Mouse (Mus musculus) embryo, embryonic 11.5 days (tissue): ENCODE data around the gene Zfp429.
A peak's percentile ranks its signal among the peaks of the same experiment; 100 is the strongest.
"Not testable (repeated sequence)": the region's sequence is repeated elsewhere in the genome, so short reads cannot be mapped to it uniquely, and the experiment has no call there.

Source experiments
- DNase-seq: peaks from one replicate; pipeline ENCODE4 v3.0.0-alpha.2; 2012; ENCODE audit warnings: low read depth, low spot score

The Zfp429 gene

GRCm38 (mm10) chr13:67399183-67399903 lies at the start of gene Zfp429:
TSS of gene Zfp429 (minus strand) at chr13:67399819.
- DNase-seq, result peak; percentile 30

- DNase-seq, result not testable (repeated sequence)
These were observed 37.5 kb upstream of the Zfp429 start for GRCm38 (mm10) chr13:67437095-67437494.

DNA sequence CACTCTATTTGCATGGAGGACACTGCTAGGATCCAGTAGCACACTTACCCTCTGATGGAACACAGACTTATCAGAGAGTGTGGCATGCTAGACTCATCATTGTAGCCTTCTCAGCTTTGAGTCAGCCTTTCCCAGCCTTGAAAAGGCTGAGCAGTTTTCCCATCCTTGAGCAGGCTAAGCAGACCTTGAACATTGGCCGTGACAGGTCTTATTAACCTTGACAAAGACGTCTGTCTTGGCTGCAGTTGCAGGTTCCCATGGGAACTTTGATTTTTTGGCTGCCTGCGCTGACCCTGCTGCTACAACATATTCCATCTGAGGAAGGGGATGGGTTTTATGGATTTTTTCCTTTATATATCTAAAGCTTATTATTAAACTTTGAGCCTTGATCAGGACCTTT lies 28.5 kb upstream of the Zfp429 start:
- DNase-seq, result no peak

DNA sequence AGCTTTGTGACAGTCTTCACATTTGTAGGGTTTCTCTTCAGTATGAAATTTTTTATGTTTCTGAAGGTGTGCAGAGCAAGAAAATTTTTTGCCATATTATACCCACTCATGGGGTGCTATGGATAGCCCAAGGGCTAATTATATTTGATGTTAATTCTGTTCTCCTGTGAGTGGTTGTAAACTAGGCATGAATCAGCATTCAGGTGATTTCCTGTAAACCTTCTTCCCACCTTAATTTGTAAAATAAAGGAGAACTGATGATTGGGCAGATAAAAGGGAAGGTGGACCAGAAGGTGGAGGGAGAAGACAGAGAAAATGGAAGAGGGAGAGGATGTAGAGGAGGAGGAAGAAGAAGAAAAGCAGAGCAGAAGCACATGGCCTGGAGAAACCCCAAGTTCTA lies 26.1 kb upstream of the Zfp429 start:
- not testable (repeated sequence) for DNase-seq

GRCm38 (mm10) chr13:67422532-67422931 lies 22.9 kb upstream of the Zfp429 start:
- DNase-seq, result not testable (repeated sequence)

- DNase-seq, result peak; percentile 51
These were observed 21.7 kb upstream of the Zfp429 start, which contains the start of gene Zfp459 for GRCm38 (mm10) chr13:67421207-67421857. TSS of gene Zfp459 (minus strand) at chr13:67421418.

- no peak for DNase-seq
These were observed 21.1 kb upstream of the Zfp429 start for GRCm38 (mm10) chr13:67420558-67421206.

DNA sequence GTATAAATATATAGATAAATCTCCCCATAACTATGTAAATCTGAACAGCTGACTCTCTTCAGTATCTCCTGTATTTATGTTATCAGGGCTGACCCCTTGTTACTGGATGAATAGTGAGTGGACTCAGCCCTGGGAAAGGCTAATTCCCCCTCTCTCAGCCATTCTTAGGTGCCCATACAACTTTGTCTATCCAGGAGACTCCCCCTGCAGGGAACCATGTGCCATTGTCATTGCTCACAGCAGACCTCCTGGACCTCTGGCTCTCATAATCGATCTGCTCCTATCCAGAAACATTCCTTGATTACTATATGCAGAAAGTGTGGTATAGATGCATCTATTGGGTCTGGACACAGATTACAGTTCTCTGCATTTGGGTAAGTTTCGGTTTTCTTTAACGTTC lies 17.2 kb upstream of the Zfp429 start:
- no peak for DNase-seq

- no peak for DNase-seq
These were observed 16.1 kb upstream of the Zfp429 start for GRCm38 (mm10) chr13:67415759-67416158.

- DNase-seq, result not testable (repeated sequence)
These were observed 14.0 kb upstream of the Zfp429 start for GRCm38 (mm10) chr13:67413634-67414033.

DNA sequence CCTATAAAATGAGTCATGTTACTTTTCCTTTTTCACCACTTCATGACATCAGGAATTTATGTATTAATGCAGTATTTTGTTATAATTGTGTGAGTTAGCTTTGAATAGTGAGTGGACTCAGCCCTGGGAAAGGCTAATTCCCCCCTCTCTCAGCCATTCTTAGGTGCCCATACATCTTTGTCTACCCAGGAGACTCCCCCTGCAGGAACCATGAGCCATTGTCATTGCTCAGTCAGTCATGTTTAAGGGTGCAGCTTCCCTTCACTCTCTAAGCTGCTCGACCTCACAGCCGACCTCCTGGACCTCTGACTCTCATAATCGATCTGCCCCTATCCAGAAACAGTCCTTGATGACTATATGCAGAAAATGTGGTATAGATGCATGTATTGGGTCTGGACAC lies 23.4 kb downstream of the Zfp429 start:
- not testable (repeated sequence) for DNase-seq

- DNase-seq, result peak; percentile 43
These were observed 24.3 kb downstream of the Zfp429 start, which contains the start of the genes Gm28041 and Zfp456 for GRCm38 (mm10) chr13:67375050-67375911. TSS of gene Gm28041 (minus strand) at chr13:67375733. TSS of gene Zfp456 (minus strand) at chr13:67375810.

DNA sequence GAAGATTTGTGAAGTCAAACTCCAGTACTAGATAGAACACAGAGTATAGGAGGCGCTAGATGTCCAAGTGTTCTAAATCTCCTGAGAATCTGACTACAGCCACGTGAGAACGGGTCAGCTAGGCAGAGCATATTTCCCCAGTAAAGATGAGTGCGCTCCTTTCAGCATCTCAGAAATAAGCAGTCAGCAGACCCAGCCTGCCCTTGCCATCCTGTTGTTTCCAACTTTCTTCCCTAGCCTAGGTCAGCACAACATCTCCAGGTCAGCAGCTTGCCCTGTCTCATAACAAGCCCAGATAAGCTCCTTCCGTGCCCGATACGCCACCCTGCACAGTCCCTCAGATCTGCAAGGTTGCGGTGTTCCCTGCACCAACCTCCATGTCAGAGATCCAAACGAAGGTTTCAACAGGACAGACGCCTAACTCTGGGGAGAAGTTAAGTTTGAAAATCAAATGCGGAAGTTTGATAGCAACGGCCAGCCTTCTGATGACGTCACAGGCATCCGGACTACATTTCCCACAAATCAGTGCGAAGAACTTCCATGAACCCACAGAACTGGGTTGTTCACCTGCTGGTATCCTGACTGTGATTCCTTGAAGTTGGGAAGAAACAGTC lies 39.4 kb downstream of the Zfp429 start, which contains the start of the genes Gm28044 and Zfp953:
Gene Gm28044, minus strand, starts transcription at position 406 of the 614 bp plus-strand sequence.
Gene Zfp953, minus strand, starts transcription at position 475 of the 614 bp plus-strand sequence.
- peak; percentile 80 for DNase-seq

DNA sequence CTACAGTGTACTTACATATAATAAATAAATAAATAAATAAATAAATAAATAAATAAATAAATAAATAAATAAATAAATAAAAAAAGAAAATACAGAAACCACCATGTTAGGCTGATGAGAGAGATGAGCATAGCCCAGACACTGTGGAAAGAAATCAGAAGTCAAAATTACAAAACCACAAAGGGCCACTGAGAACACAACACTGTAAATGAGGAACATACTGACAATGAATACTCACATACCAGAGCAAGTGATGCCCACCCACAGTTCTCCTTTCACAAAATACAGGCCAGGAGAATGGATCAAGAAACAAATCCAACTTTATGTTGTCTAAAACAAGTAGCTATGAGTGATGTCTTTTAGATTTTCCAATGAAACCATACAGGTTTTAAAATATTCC lies 47.8 kb downstream of the Zfp429 start:
- DNase-seq, result no peak

DNA sequence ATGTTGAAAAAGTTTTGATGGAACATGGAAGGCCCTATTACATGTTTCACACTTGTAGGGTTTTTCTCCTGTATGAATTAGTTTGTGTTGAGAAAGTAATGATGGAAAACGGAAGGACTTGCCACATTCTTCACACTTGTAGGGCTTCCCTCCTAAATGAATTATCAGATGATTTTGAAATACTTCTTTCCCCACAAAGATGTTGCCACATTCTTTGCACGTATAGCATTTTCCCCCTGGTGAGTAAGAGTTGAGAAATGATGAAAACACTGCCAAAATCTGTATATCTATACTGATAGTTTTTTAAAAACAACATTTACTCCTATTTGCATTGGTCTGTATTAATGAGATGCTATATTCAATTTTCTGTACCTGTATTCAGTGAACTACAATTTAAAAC lies 56.2 kb downstream of the Zfp429 start:
- no peak for DNase-seq
